Mouse (Mus musculus) embryonic fibroblast, embryonic 13.5 days (primary cell): ENCODE results near the gene Cep19.

Source experiments
- CTCF ChIP-seq: IDR thresholded peaks from 2 replicates; pipeline ENCODE4 v1.5.1; 2011; ENCODE audit warnings: mild to moderate bottlenecking, control low read depth, low read length, moderate library complexity, borderline replicate concordance; ENCODE audit not compliant: insufficient read depth
- POLR2A ChIP-seq: IDR thresholded peaks from 2 replicates; pipeline ENCODE4 v1.6.1; 2011; ENCODE audit warnings: low read depth, mild to moderate bottlenecking, control low read depth, low read length, moderate library complexity

DNA sequence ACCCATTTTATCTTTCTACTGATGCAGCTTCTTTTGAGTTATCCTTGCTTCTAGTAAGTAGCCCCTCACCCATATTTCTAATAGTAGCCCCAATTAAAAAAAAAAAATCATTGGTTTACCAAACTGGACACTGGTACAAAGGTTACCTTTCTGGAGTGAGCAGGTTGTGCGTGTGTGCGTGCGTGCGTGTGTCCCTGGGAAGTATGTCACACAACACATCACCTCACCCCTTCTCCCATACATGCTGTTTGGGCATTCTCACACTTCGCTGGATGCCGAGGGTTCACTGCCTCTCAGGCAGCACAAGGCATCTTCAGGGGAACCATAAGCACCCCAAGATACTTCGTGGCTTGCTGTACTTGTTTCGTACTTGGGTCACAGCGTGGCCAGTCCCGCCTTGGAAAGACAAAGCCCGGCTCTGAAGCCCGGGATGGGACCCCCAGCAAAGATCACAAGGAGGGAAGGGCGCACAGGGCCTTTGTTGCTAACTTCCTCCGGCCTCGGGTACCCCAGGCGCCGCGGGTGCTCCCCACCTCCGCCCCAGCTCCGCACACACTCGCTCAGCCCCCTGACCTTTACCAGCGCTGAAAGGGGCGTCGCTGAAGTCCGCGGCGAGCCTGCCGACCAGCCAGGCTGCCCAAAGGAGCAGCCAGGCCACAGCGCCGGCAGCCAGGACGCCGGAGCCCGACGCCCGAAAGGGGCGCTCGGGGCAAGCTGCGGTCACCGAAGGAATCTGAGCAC, 533 bp upstream of the Cep19 start:
- TF ChIP-seq CTCF (no peak), POLR2A (no peak)
